In the genomic region with DNA sequence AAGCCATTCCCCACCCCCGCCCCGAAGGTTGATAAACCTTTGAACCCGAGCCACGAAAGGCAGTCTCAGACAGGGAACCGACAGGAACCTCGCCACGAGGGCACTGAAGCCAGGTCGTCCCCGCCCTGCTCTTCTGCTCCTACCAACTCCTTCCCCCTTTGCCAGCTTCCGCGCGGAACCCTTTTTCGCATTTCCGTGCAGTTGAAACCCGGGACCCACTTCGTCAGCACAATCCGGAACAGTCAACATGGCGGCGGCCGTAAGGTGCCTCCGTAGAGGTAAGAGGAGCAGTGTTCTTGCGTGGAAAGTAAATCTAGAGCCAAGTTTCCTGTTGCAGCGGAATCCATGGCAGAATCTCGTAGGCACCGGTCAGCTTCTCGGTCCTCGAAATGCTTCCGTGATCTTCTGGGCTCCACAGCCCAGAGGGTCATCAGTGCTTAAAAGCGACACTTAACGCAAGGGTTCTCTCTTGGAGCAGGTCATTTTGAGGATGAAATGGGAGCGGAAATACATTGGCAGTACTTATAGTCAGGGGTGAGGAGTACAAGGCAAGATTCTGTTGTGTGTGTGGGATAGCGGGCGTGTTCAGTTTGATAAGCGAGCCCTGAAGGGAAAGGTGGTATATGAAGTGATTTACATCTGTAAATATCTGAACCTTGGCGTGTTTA, we compare ENCODE assay signal across 8 mouse cellular contexts. TPM values are rescaled to one million over a fixed set of nuclear protein-coding genes. Genes with fewer than 3 reads are reported as not detected.
DNase-seq lines count a peak whose midpoint lies in the region; ATAC-seq lines count a peak whose summit lies in the region.

No protein-coding gene starts in this region.

- H3K4me3 ChIP-seq in heart, embryonic 10.5 days = peak overlapping the region; percentile 85
- H3K4me3 ChIP-seq in kidney, embryonic 15.5 days (replicated peaks) = peak overlapping the region; percentile 75

- peaks cover 11% of the 10 kb centered on the region for H3K4me1 ChIP-seq in heart, embryonic 10.5 days
- H3K4me1 ChIP-seq in kidney, embryonic 15.5 days = peaks cover 32% of the 10 kb centered on the region

- peak; percentile 99 for ATAC-seq in erythroblast, adult 5-6 weeks (replicated peaks; ENCODE audit: low FRiP score, poor library complexity, severe bottlenecking)
- peak; percentile 95 for ATAC-seq in kidney, embryonic 15.5 days (replicated peaks; ENCODE audit: low FRiP score)
- ATAC-seq in monocyte, adult 5-6 weeks (replicated peaks; ENCODE audit: insufficient number of reproducible peaks, low FRiP score, low TSS enrichment, poor library complexity, severe bottlenecking) = peak; percentile 99

- H3K9ac ChIP-seq in kidney, embryonic 15.5 days = peak overlapping the region; percentile 75

- DNase-seq in B cell, adult 2 months = peak; percentile 95 to 96
- DNase-seq in brain, adult 2 months (ENCODE audit: low read depth, low spot score) = peak; percentile 98
- DNase-seq in heart, embryonic 10.5 days (ENCODE audit: low spot score) = peak; percentile 96
- peak; percentile 92 for DNase-seq in liver
- peak; percentile 90 to 95 for DNase-seq in spleen, postnatal 4 days (ENCODE audit: low spot score in 2 of 2)

- H3K27me3 ChIP-seq in heart, embryonic 10.5 days (ENCODE audit: insufficient read depth, poor library complexity, severe bottlenecking) = no peaks in the 10 kb centered on the region
- no peaks in the 10 kb centered on the region for H3K27me3 ChIP-seq in kidney, embryonic 15.5 days

- peak overlapping the region; percentile 74 for H3K4me2 ChIP-seq in kidney, embryonic 15.5 days

- no peaks in the 10 kb centered on the region for H3K9me3 ChIP-seq in heart, embryonic 10.5 days
- no peaks in the 10 kb centered on the region for H3K9me3 ChIP-seq in kidney, embryonic 15.5 days (replicated peaks)

- peaks cover 8% of the 10 kb centered on the region for H3K36me3 ChIP-seq in heart, embryonic 10.5 days
- peaks cover 12% of the 10 kb centered on the region for H3K36me3 ChIP-seq in kidney, embryonic 15.5 days

- under 1% methylated on average over 35 of the region's 35 CpGs for WGBS in heart, embryonic 10.5 days
- under 1% methylated on average over 35 of the region's 35 CpGs for WGBS in kidney, embryonic 15.5 days

- peak overlapping the region; percentile 90 for H3K27ac ChIP-seq in heart, embryonic 10.5 days
- peak overlapping the region; percentile 89 for H3K27ac ChIP-seq in kidney, embryonic 15.5 days

RNA-seq across cellular contexts. Expression of a gene that starts 0.8 kb away (rescaled TPM):
- 5.0 and 7.1 TPM in 2 replicates for total RNA-seq in erythroblast, adult 5-6 weeks (2015; ENCODE audit: low replicate concordance)
- total RNA-seq in erythroblast, adult 5-6 weeks (2017; ENCODE audit: low replicate concordance) = 6.8 and 15.6 TPM in 2 replicates
- 23.2 and 23.9 TPM in 2 replicates for polyA plus RNA-seq in heart, embryonic 10.5 days (2016; fragmentation: Nextera tagmentation; extraction: Ambion mirVana)
- polyA plus RNA-seq in kidney, embryonic 15.5 days (2015; fragmentation: Nextera tagmentation; extraction: Ambion mirVana) = 24.0 and 26.2 TPM in 2 replicates
- 17.3 to 46.7 TPM (median 42.3 TPM) in 3 replicates for total RNA-seq in monocyte, adult 5-6 weeks (2017)

RNA-seq across cellular contexts. Expression of a gene that starts 46.1 kb away (rescaled TPM):
- total RNA-seq in erythroblast, adult 5-6 weeks (2015; ENCODE audit: low replicate concordance) = 14.0 and 20.9 TPM in 2 replicates
- 4.7 and 7.8 TPM in 2 replicates for total RNA-seq in erythroblast, adult 5-6 weeks (2017; ENCODE audit: low replicate concordance)
- 11.1 and 12.4 TPM in 2 replicates for polyA plus RNA-seq in heart, embryonic 10.5 days (2016; fragmentation: Nextera tagmentation; extraction: Ambion mirVana)
- polyA plus RNA-seq in kidney, embryonic 15.5 days (2015; fragmentation: Nextera tagmentation; extraction: Ambion mirVana) = 21.4 and 27.6 TPM in 2 replicates
- total RNA-seq in monocyte, adult 5-6 weeks (2017) = 68.1 to 199 TPM (median 82.2 TPM) in 3 replicates

Comparison
In these comparisons a context has a peak if more than half of its experiments do, and no peak if none do; other contexts are left out.
1. Peak in every context shown above with its lines: DNase-seq, ATAC-seq, H3K4me3 ChIP-seq and H3K27ac ChIP-seq.